Mouse (Mus musculus) heart, adult 2 months (tissue): ENCODE results near the gene 4931428F04Rik.

ENCODE experiments used
- CTCF ChIP-seq: fragments of 200-600 bp; IDR thresholded peaks from 2 replicates; pipeline ENCODE4 v1.8.1; 2022; ENCODE audit warnings: antibody characterized with exemption, mild to moderate bottlenecking, moderate library complexity
- EP300 ChIP-seq: fragments of 200-500 bp; IDR thresholded peaks from 2 replicates; pipeline ENCODE4 v1.6.1; 2011; ENCODE audit warnings: low read depth, low read length, control low read depth; ENCODE audit not compliant: insufficient read depth
- POLR2A ChIP-seq: fragments of 200-500 bp; IDR thresholded peaks from 2 replicates; pipeline ENCODE4 v1.6.1; 2011; ENCODE audit warnings: mild to moderate bottlenecking, low read depth, low read length, control low read depth; ENCODE audit not compliant: insufficient read depth

DNA sequence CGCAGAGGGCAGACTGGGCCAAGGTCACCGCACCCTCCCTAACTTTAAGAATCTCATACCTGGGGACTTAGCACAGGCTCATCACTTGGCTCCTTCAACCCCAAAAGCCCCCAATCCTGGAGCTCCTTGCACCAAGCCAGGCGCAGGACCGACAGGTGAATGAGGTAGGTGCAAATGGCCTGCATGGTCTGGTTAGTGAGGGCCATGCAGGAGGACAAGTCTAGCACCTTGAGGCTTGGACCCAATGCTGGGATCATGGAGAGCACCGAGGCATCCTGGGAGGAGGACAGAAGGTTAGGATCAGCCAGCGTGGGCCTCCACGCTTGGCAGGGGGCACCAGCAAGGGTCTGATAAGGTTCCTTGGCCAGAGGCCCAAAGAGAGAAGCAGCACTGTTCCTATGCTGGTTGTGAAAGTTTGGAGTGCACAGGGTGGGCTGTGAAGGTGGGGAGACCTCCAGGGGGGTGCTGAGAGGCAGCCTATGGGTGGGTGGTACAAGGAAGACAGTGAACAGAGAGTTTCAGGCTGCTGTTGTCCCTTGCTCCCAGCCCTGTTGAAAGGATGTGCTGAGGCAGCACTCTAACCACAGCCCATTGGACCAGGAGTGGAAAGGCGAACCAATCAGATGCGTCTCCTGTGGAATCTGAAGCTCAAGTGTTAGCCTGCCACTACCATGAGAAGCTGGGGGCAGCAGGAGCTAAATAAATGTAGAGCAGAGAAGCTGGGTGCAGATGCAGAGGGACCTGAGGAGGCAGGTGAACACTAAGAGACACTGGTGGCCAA, 24.1 kb upstream of the 4931428F04Rik start:
- TF ChIP-seq CTCF (no peak), POLR2A (no peak), EP300 (no peak)
